ENCODE assay signal across 7 mouse cellular contexts in genomic region chr6:83325525-83326393, GRCm38 (mm10). TPM values are rescaled to one million over a fixed set of nuclear protein-coding genes. Genes with fewer than 3 reads are reported as not detected.
DNase-seq lines count a peak whose midpoint lies in the region; ATAC-seq and TF ChIP-seq lines count a peak whose summit lies in the region.

Mthfd2 (minus strand) TSS chr6:83325908.
Mob1a (plus strand) TSS chr6:83326016.

- TF ChIP-seq CTCF in intestine, postnatal 0 days (IDR thresholded peaks at IDR 0.05; ENCODE audit: low read depth) = 0 out of 2 replicates have a peak, but pooled peaks have one; percentile 2
- TF ChIP-seq CTCF in small intestine, adult 2 months (IDR thresholded peaks at IDR 0.05; ENCODE audit: extremely low read depth, insufficient read length, insufficient replicate concordance, low read depth, low read length) = no peak

- intact Hi-C loops in left cerebral cortex, postnatal 4 days (cut with DNase I) = loop anchor here (10.0 kb wide), 1 partner anchor 101 kb away; no protein-coding TSS in a partner anchor

- peaks cover 21% of the 10 kb centered on the region for H3K36me3 ChIP-seq in embryonic facial prominence, embryonic 10.5 days (replicated peaks)
- peaks cover 13% of the 10 kb centered on the region for H3K36me3 ChIP-seq in intestine, postnatal 0 days (ENCODE audit: control insufficient read depth, insufficient read depth)
- H3K36me3 ChIP-seq in midbrain, embryonic 12.5 days = peaks cover 11% of the 10 kb centered on the region
- peaks cover 14% of the 10 kb centered on the region for H3K36me3 ChIP-seq in small intestine, adult 2 months (ENCODE audit: control insufficient read depth, insufficient read depth, low read length)

- H3K27ac ChIP-seq in embryonic facial prominence, embryonic 10.5 days (replicated peaks) = peak within 1 kb of the TSS; percentile 97
- peak within 1 kb of the TSS; percentile 93 for H3K27ac ChIP-seq in intestine, postnatal 0 days (ENCODE audit: low read depth, low read length)
- peak within 1 kb of the TSS; percentile 92 for H3K27ac ChIP-seq in midbrain, embryonic 12.5 days (replicated peaks)
- peak within 1 kb of the TSS; percentile 82 for H3K27ac ChIP-seq in small intestine, adult 2 months (ENCODE audit: insufficient read depth, low read depth, low read length)

- peak; percentile 94 for TF ChIP-seq POLR2A in small intestine, adult 2 months (IDR thresholded peaks at IDR 0.05; ENCODE audit: low read depth, low read length)

- no peaks in the 10 kb centered on the region for H3K9me3 ChIP-seq in embryonic facial prominence, embryonic 10.5 days
- no peaks in the 10 kb centered on the region for H3K9me3 ChIP-seq in intestine, postnatal 0 days (ENCODE audit: control insufficient read depth)
- no peaks in the 10 kb centered on the region for H3K9me3 ChIP-seq in midbrain, embryonic 12.5 days

- H3K4me1 ChIP-seq in embryonic facial prominence, embryonic 10.5 days = peaks cover 15% of the 10 kb centered on the region
- H3K4me1 ChIP-seq in intestine, postnatal 0 days (replicated peaks; ENCODE audit: control insufficient read depth, insufficient read depth, low read length) = no peaks in the 10 kb centered on the region
- peaks cover 19% of the 10 kb centered on the region for H3K4me1 ChIP-seq in midbrain, embryonic 12.5 days
- H3K4me1 ChIP-seq in small intestine, adult 2 months (ENCODE audit: control insufficient read depth, insufficient read depth, insufficient read length, low read length) = peaks cover 2% of the 10 kb centered on the region; the same call in 1 of the 2 replicates

- WGBS in embryonic facial prominence, embryonic 10.5 days = 2% methylated on average over 65 of the region's 65 CpGs
- under 1% methylated on average over 62 of the region's 65 CpGs for WGBS in intestine, postnatal 0 days
- 2% methylated on average over 62 of the region's 65 CpGs for WGBS in midbrain, embryonic 12.5 days
- 2% methylated on average over 65 of the region's 65 CpGs for WGBS in small intestine, adult 2 months

- peak; percentile 99 for ATAC-seq in intestine, postnatal 0 days
- peak; percentile 98 for ATAC-seq in midbrain, embryonic 12.5 days (ENCODE audit: low FRiP score, low read depth)

- peak within 1 kb of the TSS; percentile 69 for H3K9ac ChIP-seq in intestine, postnatal 0 days (ENCODE audit: low read depth, low read length)
- H3K9ac ChIP-seq in midbrain, embryonic 12.5 days (replicated peaks) = peak within 1 kb of the TSS; percentile 96

- H3K4me2 ChIP-seq in intestine, postnatal 0 days (replicated peaks; ENCODE audit: low read depth) = peak within 1 kb of the TSS; percentile 62
- peak within 1 kb of the TSS; percentile 70 for H3K4me2 ChIP-seq in midbrain, embryonic 12.5 days (replicated peaks)

- no peaks in the 10 kb centered on the region for H3K27me3 ChIP-seq in embryonic facial prominence, embryonic 10.5 days (replicated peaks; ENCODE audit: low read depth, poor library complexity, severe bottlenecking)
- no peaks in the 10 kb centered on the region for H3K27me3 ChIP-seq in intestine, postnatal 0 days (replicated peaks; ENCODE audit: control insufficient read depth, insufficient read depth, low read length)
- H3K27me3 ChIP-seq in midbrain, embryonic 12.5 days = no peaks in the 10 kb centered on the region
- no peaks in the 10 kb centered on the region for H3K27me3 ChIP-seq in small intestine, adult 2 months (ENCODE audit: control insufficient read depth, insufficient read depth, low read length)

- peak within 1 kb of the TSS; percentile 86 for H3K4me3 ChIP-seq in embryonic facial prominence, embryonic 10.5 days
- peak within 1 kb of the TSS; percentile 60 for H3K4me3 ChIP-seq in intestine, postnatal 0 days (ENCODE audit: low read depth, low read length)
- peak within 1 kb of the TSS; percentile 92 for H3K4me3 ChIP-seq in midbrain, embryonic 12.5 days
- H3K4me3 ChIP-seq in small intestine, adult 2 months (ENCODE audit: low read depth, low read length) = peak within 1 kb of the TSS; percentile 87

- DNase-seq in adrenal gland, postnatal 10 days = peak; percentile 95
- peak; percentile 94 for DNase-seq in embryonic facial prominence, embryonic 10.5 days (ENCODE audit: low spot score)
- DNase-seq in gonadal fat pad, adult 2 months (ENCODE audit: low read depth) = peak; percentile 52
- peak; percentile 94 for DNase-seq in left cerebral cortex, postnatal 4 days

RNA-seq across cellular contexts. Expression of gene Mthfd2, which starts in this region (rescaled TPM):
- total RNA-seq in adrenal gland, postnatal 10 days (2021) = 10 to 100 TPM; 16.6 to 24.3 TPM
- 62.6 and 71.5 TPM in 2 replicates for polyA plus RNA-seq in embryonic facial prominence, embryonic 10.5 days (2016; fragmentation: Nextera tagmentation; extraction: Ambion mirVana)
- polyA plus RNA-seq in gonadal fat pad, adult 2 months (2012; rRNA removed) = 37.8 and 49.5 TPM in 2 replicates
- 17.6 and 18.4 TPM in 2 replicates for polyA plus RNA-seq in intestine, postnatal 0 days (2015; fragmentation: Nextera tagmentation; extraction: Ambion mirVana)
- 10 to 100 TPM; 17.3 to 17.5 TPM for total RNA-seq in left cerebral cortex, postnatal 4 days (2021)
- polyA plus RNA-seq in midbrain, embryonic 12.5 days (2016; fragmentation: Nextera tagmentation; extraction: Ambion mirVana) = 33.0 and 37.3 TPM in 2 replicates
- polyA plus RNA-seq in small intestine, adult 2 months (2012; rRNA removed) = 2.8 and 3.3 TPM in 2 replicates

RNA-seq across cellular contexts. Expression of gene Mob1a, which starts in this region (rescaled TPM):
- 10 to 100 TPM; 66.1 to 71.9 TPM for total RNA-seq in adrenal gland, postnatal 10 days (2021)
- polyA plus RNA-seq in embryonic facial prominence, embryonic 10.5 days (2016; fragmentation: Nextera tagmentation; extraction: Ambion mirVana) = 60.2 and 62.4 TPM in 2 replicates
- 39.3 and 41.2 TPM in 2 replicates for polyA plus RNA-seq in gonadal fat pad, adult 2 months (2012; rRNA removed)
- polyA plus RNA-seq in intestine, postnatal 0 days (2015; fragmentation: Nextera tagmentation; extraction: Ambion mirVana) = 29.7 and 30.8 TPM in 2 replicates
- total RNA-seq in left cerebral cortex, postnatal 4 days (2021) = 10 to 100 TPM; 20.4 to 21.9 TPM
- polyA plus RNA-seq in midbrain, embryonic 12.5 days (2016; fragmentation: Nextera tagmentation; extraction: Ambion mirVana) = 56.6 and 58.0 TPM in 2 replicates
- 4.1 and 19.5 TPM in 2 replicates for polyA plus RNA-seq in small intestine, adult 2 months (2012; rRNA removed)

Comparison
In these comparisons a context has a peak if more than half of its experiments do, and no peak if none do; other contexts are left out.
1. Peak in every context shown above with its lines: DNase-seq, ATAC-seq, H3K4me3 ChIP-seq and H3K27ac ChIP-seq.